Mouse (Mus musculus) E14TG2a.4 (cell line): ENCODE data around the gene Abcb8.

Source experiments
- CTCF ChIP-seq: conservative IDR thresholded peaks from 2 replicates; pipeline ENCODE4 v1.5.1; 2014; ENCODE audit warnings: low read length
- NANOG ChIP-seq: IDR thresholded peaks from 2 replicates; pipeline ENCODE4 v1.6.1; 2014; ENCODE audit warnings: borderline replicate concordance, low read length, mixed read lengths
- POU5F1 ChIP-seq: IDR thresholded peaks from 2 replicates; pipeline ENCODE4 v1.6.1; 2014; ENCODE audit warnings: low read length, borderline replicate concordance

DNA sequence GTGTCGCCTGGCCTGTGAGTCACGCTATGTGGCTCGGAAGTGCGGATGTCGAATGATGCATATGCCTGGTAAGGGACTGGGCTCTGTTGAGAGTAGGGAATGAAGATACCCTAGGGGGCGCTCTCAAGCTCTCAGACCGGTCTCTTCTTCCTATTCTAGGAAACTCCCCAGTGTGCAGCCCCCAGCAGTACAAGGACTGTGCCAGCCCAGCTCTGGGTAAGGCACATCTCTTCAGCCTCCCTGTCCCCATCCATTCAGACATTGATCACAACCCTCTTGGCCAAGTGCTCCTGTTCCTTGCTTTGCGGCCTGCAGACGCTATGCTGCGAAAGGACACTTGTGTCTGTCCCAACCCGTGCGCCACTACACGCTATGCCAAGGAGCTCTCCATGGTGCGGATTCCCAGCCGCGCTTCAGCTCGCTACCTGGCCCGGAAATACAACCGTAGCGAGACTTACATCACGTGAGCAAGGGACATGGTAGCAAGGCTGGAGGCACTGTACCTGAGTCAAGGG, 22.8 kb downstream of the Abcb8 start:
- TF ChIP-seq CTCF (peak; percentile 62), NANOG (no peak), POU5F1 (no peak)
